Mouse (Mus musculus): ENCODE measurements at regions not wholly inside any gene's neighbourhood (a gene's known extent, or its start where the extent isn't known, plus 50 kb on each side); places are given as distances from the start of the nearest gene placed in this dataset.
"Not testable (repeated sequence)": the region's sequence is repeated elsewhere in the genome, so short reads cannot be mapped to it uniquely, and the experiment has no call there.

DNA sequence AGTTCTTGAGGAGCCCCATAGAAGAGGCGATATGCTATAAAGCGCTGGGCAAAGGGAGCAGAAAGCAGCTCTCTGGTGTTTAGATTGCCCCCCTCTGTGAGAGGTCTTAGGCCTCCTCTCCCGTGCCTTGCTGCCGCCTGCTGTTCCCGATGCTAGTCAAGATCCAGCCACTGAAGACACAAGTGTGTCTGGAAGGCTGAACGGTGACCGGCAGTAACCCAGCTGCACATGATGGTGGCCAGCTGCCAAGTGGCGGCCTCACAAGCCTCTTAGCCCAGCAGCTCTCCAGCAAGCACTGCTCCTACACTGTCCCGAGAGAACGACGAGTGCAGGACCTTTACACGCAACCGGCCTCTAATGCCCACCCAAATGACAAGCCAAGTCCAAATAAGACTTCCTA is 104.1 kb upstream of the Abca1 start:
- no peak for DNase-seq (ENCODE audit: low spot score)

DNA sequence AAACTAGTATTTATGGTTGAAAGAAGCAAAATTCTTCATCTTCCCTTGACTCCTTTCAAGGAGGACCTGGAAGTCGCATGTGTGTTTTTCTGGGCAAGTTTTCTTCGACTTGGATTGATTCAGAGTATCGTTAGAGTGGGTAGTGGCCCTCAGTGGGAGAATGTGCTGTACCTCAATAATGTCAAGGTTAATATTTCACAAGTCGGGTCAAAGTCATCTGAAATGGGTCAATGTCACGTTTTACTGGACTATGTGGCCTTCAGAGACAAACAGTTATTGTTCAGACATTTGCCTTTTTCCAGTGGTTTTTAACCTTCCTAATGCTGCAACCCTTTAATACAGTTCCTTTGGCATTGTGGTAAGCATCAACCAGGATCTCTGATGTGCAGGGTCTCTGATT is 102.8 kb upstream of the Abca1 start:
- no peak for DNase-seq (ENCODE audit: low spot score)

DNA sequence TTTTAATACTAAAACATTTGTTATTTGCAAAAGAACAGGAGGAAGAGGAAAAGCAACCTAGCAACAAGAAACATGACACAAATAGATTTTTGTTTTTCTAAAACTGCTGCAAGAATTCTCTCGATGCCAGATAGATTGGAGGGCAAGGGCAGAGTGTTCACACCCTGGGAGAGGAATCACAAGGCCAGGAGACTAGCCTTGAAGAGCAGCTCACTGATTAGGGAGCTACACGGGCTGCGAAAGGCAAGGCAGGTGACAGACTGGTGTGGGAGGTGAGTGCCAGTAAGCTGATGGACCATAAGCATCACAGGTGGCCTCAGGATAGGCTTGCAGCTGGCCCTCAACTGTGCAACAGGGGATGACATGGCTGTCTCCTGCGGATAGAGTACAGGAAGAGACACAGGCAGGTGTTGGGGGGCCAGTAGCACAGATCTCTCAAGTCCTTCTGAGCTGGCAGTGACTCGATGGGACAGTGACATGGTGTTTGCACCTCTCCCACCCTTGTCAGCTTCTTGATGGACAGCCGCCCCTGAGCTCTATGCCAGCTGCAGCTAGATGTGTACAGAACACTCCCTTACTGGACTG is 102.0 kb upstream of the Abca1 start:
- no peak for DNase-seq (ENCODE audit: low spot score)

DNA sequence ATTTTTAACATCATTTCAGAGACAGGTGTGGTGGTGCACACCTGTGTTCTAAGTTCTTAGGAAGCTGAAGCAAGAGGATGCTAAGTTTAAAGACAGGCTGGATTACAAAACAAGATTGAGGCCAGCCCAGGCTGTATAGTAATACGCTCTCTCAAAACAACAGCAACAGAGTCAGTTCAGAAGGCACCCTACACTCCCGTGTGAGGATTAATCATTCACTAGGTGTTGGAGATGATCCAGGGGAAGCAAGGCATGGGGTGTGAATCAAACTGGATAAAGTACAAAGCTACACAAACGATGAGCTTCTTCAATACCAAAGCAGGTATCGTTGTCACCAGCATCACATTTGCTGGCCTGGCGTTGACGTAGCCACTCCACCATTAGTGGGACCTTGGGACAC is 99.3 kb upstream of the Abca1 start:
- DNase-seq (ENCODE audit: low spot score), result no peak

DNA sequence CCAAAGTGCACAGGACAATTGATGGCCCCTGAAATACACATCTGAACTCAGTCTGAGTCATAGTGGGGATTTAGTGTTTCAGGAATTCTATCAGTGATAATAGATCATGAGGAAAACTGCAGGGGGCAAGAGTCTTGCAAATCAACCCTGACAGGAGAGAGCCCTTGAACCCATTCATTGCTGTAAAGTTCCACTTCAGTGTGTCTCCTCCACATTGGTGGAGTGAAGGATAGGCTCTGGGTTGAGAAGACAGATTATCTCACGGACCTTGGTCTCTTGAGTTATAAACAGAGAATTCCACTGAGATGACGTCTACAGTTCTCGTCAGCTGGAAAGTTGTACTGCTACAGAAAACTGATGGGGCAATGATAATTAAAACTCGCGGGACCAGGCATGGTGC is 97.3 kb upstream of the Abca1 start:
- DNase-seq (ENCODE audit: low spot score), result no peak

DNA sequence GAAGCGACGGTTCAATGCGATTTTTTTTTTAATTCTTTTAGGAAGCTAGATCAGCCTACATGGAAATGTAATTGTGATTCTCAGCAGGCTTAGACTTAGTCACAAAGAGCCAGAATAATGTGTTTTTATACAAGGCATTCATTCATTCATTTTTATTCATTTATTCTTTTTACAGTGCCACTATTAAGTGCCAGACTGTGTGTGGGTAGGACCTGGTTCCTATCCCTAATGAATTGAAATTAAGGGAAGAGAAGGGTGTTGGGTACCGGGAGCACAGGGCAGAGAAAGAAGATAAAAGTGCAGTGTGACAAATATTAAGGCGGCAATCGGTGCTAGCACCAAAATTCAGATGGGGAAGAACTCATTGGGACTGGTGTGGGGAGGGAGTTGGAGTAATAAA is 94.8 kb upstream of the Abca1 start:
- no peak for DNase-seq (ENCODE audit: low spot score)

DNA sequence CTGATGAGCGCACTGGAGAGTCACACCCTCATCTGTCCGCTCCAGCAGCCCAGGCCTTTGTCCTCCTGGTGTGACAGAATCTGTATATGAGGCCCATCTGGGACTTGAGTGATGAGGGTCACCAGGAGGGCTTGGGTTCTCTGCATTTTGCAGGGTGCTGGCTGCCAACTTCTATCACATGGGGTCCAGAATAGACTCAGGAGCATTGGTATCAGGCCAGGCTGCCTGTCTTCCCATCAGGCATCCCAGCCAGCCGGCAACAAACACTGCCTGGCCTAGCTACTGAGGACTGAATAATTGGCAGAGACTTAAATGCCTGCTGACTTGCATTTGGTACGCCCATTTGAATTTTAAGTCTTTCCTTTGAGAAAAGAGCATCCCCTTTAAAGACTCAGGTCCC is 94.0 kb upstream of the Abca1 start:
- no peak for DNase-seq (ENCODE audit: low spot score)

DNA sequence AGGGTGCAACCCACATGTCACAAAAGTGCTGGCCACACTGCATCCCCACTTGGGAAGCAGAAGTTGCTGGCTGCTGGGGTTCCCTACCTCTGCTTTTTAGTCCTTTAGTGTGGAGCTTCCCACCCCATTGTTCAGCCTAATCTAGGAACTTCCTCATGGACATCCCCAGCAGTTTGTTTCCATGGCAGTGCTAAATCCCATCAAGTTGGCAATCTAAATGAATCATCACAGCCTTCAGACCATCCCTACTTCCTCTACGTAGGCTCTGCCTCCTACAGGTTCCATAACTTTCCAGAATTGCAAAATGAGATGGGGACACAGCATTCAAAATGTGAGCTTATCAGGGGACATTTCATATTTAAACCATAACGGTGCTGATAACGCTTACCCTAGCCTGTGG is 90.6 kb upstream of the Abca1 start:
- no peak for DNase-seq (ENCODE audit: low spot score)

DNA sequence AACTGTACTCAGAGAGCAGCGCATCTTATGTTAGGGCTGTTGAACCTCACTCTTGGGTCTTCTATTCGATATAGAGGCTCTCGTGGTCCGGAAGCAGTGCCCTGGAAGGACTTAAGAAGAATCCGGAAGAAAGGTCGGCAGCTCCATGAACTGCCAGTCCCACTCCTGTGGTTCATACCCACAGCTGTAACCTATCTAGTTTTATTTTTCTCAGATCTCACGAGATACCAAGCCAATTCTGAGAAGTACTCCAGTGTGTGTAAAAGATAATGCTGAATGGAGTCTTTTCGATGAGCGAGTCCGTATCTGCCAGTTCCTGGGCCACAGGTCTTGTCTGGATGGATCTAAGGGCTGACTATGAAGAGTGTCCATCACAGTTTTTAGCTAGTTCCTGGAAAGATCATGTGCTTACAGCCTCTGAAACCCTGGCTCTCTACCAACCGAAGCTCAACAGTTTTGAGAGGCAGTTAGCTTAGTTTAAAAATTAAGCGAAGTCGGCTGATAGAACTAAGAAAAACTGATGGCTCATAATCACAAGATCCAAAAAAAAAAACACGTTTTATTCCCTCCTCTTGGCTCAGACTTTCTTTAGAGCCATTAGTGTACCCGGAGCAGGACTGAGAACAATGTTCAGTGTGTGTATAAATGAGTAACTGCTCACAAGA is 86.5 kb upstream of the Abca1 start:
- DNase-seq (ENCODE audit: low spot score), result no peak

DNA sequence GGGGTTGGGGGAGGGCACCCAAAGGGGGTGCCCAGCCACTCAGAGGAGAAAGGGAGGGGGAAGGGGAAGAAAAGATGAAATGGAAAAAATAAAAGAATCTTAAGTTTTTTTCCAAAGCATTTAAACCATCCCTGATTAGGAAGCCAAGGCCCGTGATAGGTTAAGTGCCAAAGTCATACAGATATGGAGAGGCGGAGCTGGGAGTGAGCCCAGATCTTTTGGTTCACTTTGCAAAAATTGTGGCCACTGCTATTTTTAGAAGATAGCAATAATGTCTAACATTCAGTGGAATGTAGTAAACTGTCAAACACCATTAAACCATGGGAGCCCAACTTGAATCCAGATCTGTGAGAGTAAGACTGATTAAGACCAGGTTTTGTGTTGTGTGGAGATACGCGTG is 85.9 kb upstream of the Abca1 start:
- DNase-seq (ENCODE audit: low spot score), result no peak

DNA sequence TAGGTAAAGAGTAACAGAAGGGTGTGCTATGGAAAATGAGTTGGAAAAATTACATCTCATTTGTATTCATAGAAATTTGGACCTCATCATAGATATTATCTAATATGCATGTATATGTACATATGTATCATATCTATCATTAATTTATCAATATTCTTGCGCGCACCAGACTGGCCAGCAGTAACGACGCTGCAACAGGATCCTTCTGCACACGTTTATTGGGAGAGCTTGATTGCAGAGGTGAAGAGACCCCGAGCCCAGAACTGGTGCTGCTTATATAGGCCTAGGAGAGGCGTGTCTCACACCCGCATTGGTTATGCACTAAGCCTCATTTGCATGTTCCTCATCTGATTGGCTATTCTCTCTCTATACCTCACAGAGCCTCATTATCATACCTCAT is 83.8 kb upstream of the Abca1 start:
- DNase-seq (ENCODE audit: low spot score), result not testable (repeated sequence)

DNA sequence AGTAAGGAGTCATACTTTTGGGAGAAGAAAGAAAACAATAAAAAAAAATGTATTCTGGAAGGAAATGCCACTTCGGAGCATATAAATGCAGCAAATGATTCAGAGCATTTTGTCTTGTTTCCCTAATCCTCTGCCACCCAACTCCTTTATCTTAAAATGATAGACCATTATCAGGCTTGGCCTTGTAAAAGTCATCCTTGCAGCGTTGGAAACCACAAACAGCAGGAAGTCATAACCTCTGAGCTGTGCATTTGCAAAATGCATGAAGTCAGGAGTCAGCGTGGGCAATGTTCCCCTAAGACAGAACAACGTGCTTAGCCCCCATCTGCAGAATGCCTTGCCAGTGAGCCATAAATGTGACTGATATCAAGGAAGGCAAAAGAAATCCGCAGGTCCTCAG is 80.2 kb upstream of the Abca1 start:
- DNase-seq (ENCODE audit: low spot score), result no peak

DNA sequence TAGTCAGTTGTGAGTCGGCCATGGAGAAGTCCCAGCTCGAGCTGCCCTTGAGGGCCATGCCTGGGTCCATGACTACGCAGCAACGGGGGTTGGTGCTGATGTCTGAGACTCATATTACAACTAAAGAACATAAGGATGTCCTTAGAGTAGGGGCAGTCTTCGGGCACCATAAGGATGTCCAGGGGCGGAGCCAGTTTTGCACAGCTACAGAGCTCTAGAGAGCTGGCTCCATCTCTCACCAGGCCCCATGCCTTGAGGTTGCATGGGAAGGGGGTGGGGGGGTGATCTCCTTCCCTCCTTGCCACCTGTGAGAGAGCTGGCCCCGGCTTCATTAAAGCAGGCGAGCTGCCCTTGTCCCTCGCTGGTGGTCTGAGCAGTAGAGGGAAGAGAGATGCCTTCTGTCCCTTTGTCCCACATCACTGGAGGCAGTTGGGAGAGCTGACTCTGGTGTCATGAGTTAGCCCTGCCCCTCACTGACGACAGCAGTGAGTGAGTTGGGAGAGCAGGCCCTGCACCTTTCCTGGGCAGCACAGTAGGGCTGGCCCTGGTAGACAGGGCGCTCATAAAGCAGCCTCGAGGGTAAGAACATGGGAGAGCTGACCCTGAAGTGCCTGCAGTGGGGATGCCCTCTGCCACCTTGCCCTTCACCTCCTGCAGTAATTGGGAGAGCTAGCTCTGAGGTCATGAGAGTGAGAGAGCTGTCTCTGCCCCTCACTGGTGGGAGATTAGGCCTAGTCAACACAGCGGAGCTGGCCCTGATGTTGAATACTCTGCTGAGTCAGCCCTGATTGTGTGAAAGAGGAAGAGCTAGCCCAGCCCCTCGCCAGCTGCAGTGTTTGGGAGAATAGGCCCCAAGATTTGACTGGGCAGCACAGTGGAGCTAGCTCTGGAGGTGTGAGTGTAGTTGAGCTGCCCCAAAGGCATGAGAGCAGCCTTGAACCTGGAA is 78.9 kb upstream of the Abca1 start:
- no peak for DNase-seq (ENCODE audit: low spot score)

DNA sequence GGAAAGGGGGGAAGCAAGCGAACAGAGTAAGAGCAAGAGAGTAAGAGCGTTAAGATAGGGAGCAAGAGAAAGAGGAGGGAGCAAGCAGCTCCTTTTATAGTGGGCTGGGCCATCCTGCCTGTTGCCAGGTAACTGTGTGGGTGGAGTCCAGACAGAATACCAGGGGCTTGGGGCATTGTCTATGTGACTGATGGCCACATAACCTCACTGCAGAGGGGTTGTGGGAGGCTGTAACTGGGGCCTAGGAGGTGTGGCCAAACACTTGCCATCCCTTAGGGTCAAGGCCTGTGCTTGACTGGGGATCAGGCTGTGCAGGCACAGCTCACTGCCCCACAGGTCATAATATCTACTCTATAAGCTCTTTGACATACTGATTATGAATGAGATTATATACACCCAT is 76.2 kb upstream of the Abca1 start:
- peak; percentile 59 for DNase-seq (ENCODE audit: low spot score)

DNA sequence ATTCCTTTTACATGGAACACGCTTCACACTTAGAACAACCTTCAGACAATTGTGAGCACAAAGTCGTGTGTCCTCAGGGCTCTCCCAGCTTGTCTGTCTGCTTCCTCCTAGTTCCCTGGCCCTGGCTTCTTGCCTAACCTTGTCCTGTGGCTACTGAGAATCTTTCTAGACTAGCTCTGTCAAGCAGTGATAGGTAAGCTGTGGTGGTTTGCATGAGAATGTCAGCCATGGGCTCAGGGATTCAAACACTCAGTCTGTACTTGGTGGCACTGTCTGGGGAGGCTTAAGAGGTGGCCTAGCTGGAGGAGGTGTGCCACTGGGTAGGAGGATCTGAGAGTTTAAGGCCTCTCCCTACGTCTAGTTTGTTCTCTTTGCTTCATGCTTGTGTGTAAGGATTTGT is 72.7 kb upstream of the Abca1 start:
- no peak for DNase-seq (ENCODE audit: low spot score)

DNA sequence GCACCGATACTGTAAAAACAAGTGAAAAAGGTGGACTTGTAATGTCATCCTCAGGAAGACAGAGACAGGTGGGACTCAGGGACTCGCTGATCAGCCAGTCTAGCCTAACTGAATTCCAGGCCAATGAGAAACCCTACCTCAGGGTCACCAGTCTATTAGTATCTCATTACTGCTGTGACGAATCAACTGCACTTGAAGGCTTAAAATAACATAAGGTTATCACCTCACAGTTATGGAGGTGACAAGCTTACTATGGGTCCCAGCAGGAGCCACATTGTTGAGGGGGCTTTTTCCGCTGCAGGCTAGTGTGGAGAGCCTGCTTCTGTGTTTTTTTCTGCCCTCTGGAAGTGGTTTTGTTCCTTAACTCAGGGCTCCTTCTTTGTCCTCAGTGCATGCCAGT is 72.2 kb upstream of the Abca1 start:
- DNase-seq (ENCODE audit: low spot score), result no peak

DNA sequence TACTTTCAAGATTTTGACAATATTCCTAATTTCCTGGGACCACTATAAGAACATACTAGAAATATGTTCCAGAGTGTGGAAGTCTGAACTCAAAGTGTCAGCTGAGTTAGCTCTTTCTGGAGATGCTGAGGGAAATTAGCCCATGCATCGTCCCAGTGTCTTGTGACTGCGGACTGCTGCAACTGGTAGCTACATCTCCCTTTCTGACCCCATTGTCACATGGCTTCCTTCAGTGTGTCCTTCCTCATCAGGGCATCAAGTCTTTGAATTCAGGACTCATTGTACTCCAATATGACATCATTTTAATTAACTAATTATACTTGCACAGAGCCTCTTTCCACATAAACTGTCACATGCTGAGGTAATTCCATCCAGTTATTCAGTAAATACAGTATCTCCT is 71.4 kb upstream of the Abca1 start:
- no peak for DNase-seq (ENCODE audit: low spot score)

DNA sequence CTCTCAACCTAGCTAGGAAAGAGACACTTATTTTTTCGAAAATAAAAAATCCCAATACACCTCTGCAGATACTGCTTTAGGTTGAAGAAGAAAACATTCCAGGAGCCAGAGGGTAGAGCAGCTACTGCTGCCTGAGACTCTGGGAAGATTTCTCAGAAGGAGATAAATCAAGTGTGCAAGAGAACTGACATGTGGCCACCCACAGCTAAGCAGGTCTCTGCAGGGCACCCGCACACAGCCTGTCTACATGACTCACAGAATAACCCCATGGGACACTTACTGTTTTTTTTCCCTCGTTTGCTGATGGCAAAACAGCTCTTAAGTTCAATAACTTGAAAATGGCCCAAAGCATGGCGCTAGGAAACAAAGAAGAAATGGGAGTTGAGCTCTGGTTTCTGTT is 68.7 kb upstream of the Abca1 start:
- DNase-seq (ENCODE audit: low spot score), result peak; percentile 20

DNA sequence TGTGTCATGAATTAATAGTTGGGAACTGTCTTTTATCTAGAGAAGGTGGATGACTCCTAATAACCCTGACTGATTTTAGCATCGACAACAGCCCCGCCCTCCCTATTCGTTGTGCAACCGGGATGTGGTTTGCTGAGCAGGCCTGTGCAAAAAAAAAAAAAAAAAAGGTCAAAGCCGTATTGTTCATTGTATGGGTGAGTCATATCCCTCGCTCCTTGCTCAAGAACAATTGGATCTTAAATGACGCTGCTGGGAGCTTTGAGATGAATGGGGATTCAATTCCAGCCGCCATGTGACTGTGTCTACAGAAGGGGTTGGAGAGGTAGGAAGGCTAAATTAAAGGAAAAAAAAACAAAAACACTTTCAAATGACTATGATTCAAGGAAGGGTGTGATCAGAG is 68.1 kb upstream of the Abca1 start:
- DNase-seq (ENCODE audit: low spot score), result peak; percentile 33

DNA sequence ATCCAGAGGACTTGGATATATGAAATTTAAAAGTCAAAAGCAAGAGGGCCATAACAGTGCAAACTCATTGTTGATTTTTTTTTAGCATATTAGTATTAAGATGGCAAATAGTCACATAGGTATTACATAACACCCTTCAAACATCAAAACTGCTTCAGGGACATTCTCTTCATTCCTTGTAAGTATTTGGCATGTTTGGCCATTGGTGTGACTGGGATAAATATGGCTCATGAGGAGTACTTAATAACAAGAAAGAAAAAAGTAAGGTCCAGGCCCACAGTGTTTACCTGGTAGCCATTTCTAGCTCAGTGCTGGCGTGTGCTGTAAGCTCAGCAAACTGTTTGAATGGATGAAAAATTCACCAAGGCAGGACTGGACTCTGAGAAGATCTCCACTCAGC is 67.4 kb upstream of the Abca1 start:
- no peak for DNase-seq (ENCODE audit: low spot score)

DNA sequence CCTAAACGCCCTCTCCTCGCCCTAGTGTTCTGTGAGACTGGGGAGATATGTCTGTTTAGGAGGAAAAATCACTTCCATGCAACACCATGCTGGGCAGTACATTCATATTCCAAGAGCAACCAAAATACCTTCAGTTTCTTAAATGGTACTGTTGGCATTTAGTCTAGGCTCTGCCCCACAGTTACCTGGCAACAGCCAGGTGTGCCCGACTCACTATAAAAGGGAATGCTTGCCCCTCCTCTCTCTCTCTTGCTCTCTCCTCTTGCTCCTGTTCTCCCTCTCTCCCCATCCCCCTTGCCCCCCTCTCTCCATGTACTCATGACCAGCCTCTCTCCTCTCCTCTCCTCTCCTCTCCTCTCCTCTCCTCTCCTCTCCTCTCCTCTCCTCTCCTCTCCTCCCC is 66.7 kb upstream of the Abca1 start:
- DNase-seq (ENCODE audit: low spot score), result no peak

DNA sequence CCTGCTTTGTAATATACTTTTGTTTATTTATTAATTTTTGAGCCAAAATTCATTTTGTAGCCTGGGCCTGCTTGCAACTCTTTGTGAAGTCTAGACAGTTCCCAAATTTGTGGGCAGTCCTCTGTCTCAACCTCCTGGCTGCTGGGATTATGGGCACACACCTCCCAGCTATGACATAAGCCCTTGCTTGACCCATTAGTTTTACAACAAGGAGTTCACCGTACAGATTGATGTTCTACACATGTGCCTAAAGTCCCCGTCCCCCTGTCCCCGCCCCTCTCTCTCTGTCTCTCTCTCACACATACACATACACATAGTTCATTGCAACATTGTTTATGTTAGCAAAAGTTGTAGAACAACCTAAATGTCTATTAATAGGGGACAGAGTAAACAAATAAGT is 63.7 kb upstream of the Abca1 start:
- DNase-seq (ENCODE audit: low spot score), result no peak

DNA sequence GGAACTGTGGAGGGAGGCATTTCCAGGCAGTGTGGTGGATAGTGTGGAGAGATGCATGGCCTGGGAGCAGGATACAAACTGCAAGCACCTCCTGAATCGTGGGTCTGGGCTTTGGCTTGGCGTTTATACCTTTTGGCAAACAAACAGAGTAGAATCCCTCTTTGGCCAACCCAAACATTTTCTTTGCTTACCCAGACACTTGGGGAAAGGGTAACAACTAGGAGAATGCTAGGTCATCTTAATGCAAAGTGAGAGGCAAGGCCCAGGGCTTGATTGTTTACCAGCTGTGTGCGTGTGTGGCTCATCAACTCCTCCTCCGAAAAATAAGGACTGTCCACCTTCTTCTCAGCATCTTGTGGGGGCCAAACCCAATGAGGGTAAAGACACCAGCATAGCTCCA is 61.1 kb upstream of the Abca1 start:
- no peak for DNase-seq (ENCODE audit: low spot score)

Data from embryo, embryonic 10 days (tissue).